Mouse (Mus musculus) CD4-positive, CD25-positive, alpha-beta regulatory T cell (primary cell): Measurements from ENCODE around the gene Pdlim3. TPM values are rescaled to one million over a fixed set of nuclear protein-coding genes. Genes with fewer than 3 reads are reported as not detected.

Experiments used
- polyA plus RNA-seq: library from polyadenylated mRNA; unstranded; fragments of 100-300 nt; shearing (Covaris generic); gene quantifications from one replicate; pipeline ENCODE4 v1.2.1, GENCODE M21; 2017

Pdlim3 gene
- polyA plus RNA-seq = 0.05 TPM

DNA sequence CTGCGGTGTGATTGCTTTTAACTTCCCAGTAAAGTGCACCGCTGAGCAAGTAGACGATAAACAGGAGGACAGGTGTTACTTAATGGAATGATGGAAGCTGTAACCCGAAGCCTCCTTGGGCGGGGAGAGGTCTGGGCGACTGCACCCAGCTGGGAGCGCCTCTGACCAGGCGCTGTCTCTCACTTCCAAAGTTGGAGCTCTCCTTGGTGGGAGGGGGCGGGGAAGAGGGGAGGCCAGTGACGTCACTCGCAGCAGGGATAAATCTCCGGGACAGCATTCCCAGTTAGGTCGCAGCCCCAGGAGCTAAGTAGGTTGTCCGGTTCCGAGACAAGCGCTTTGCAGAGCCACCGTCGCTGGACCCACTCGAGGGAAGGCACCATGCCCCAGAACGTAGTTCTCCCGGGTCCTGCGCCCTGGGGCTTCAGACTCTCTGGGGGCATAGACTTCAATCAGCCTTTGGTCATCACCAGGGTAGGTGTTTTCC, at the start of gene Pdlim3:
Gene Pdlim3 (plus strand): TSS at position 260 of the 484 bp plus-strand sequence.

DNA sequence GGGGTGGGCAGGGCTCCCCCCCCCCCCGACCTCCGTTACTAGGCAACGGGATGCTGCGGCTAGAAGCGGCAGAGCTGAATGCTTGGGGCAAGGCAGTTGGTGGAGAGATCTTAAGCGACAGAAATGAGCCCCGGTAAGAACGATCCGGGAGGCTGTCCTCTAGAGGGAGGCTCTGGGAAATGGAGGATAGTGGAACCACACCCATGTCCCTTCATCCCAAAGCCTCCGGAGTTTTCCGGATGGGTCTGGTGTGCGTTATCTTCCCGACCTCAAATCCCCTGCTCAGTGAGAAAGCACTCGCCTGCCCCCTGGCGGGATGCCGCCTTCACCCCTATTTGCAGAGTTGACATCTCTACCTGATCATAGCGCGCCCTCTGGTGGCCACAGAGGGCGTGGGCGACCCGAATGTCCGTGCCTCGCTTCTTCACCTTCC, 49.3 kb downstream of the Pdlim3 start, which contains the start of gene Ccdc110:
Gene Ccdc110 (plus strand): TSS at position 38 of the 433 bp plus-strand sequence.

Other genes with a start within 250 kb of the Pdlim3 start
- gene Ccdc110, start 49.2 kb downstream of the Pdlim3 start, polyA plus RNA-seq = not detected
- 2.7 TPM for gene 1700029J07Rik, start 89.8 kb downstream of the Pdlim3 start, polyA plus RNA-seq
- gene Ufsp2, start 90.1 kb downstream of the Pdlim3 start, polyA plus RNA-seq = 44.3 TPM
- 0.35 TPM for gene Lrp2bp, start 113.8 kb downstream of the Pdlim3 start, polyA plus RNA-seq
- 14.5 TPM for gene Ankrd37, start 120.2 kb downstream of the Pdlim3 start, polyA plus RNA-seq